Mouse (Mus musculus): ENCODE data around the gene Gls.

DNA sequence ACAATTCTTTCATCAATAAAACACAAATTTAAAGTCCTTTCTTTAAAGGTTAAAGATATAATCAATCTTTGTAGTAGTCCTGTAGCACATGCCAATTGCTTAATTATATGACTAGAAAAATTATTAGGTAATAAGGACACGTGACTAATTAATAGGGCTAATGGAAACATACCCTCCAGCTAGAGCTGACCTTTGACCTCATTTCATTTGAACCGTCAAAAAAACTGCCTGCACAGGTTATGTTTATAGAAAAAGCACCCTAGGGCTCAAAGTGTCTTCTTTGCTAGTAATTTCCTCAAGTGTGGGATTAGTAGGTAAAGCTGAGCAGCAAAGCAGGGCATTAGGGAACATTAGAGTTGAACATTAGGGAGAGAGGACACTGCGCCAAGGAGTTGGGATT is 9.2 kb upstream of the Gls start:
- TF ChIP-seq CTCF (IDR thresholded peaks at IDR 0.05; ENCODE audit: extremely low read depth, insufficient read depth, low read length) (no peak), POLR2A (IDR thresholded peaks at IDR 0.05; ENCODE audit: extremely low read depth, insufficient read depth, low read length) (no peak)

All from cortical plate, adult 2 months (tissue).